Mouse (Mus musculus): ENCODE measurements around the gene Cstb. TPM values are rescaled to one million over a fixed set of nuclear protein-coding genes. Genes with fewer than 3 reads are reported as not detected.
"Not testable (repeated sequence)": the region's sequence is repeated elsewhere in the genome, so short reads cannot be mapped to it uniquely, and the experiment has no call there.

The Cstb gene
- polyA plus RNA-seq, 1 experiment from 2014 or later: 675 TPM

GRCm38 (mm10) chr10:78412319-78413151, 12.9 kb upstream of the Cstb start, which contains the start of gene Rrp1:
Gene Rrp1 (minus strand): TSS chr10:78413043.
- peak; percentile 95 for ATAC-seq (ENCODE audit: low FRiP score, low TSS enrichment)
- WGBS: under 1% methylated on average over 70 of the region's 70 CpGs

GRCm38 (mm10) chr10:78413152-78413520, 12.3 kb upstream of the Cstb start:
- no peaks in the 10 kb centered on the region for H3K27me3 ChIP-seq (ENCODE audit: control insufficient read depth, insufficient read depth, low read length)
- no peaks in the 10 kb centered on the region for H3K9me3 ChIP-seq (ENCODE audit: control insufficient read depth, low read length)
- peaks cover 14% of the 10 kb centered on the region for H3K36me3 ChIP-seq (ENCODE audit: control insufficient read depth, insufficient read depth, low read length)
- no peak for TF ChIP-seq CTCF (IDR thresholded peaks at IDR 0.05; ENCODE audit: low read depth)
- TF ChIP-seq EP300 (optimal IDR thresholded peaks at IDR 0.05): no peak
- peak overlapping the region; percentile 95 for H3K4me3 ChIP-seq (ENCODE audit: low read depth, low read length)
- H3K27ac ChIP-seq (replicated peaks): no peak overlapping the region
- peak overlapping the region; percentile 84 for H3K4me2 ChIP-seq (replicated peaks; ENCODE audit: low read depth)
- peak; percentile 53; the same call in 1 of the 2 replicates for ATAC-seq (ENCODE audit: low FRiP score, low TSS enrichment)
- 35% methylated on average over 7 of the region's 7 CpGs for WGBS
- no peak for DNase-seq (ENCODE audit: low spot score)
- peak overlapping the region; percentile 96; the same call in 1 of the 2 replicates for H3K9ac ChIP-seq (ENCODE audit: low read length)
- peaks cover 2% of the 10 kb centered on the region; the same call in 1 of the 2 replicates for H3K4me1 ChIP-seq (replicated peaks; ENCODE audit: control insufficient read depth, insufficient read depth)

More at GRCm38 (mm10) chr10:78412319-78413151, 12.9 kb upstream of the Cstb start, which contains the start of gene Rrp1:
- Histone ChIP-seq H3K9ac (ENCODE audit: low read length) (peak within 1 kb of the TSS; percentile 96), H3K4me3 (ENCODE audit: low read depth, low read length) (peak within 1 kb of the TSS; percentile 95), H3K36me3 (ENCODE audit: control insufficient read depth, insufficient read depth, low read length) (peaks cover 16% of the 10 kb centered on the region), H3K27ac (replicated peaks) (peak within 1 kb of the TSS; percentile 94), H3K4me2 (replicated peaks; ENCODE audit: low read depth) (peak within 1 kb of the TSS; percentile 84), H3K9me3 (ENCODE audit: control insufficient read depth, low read length) (no peaks in the 10 kb centered on the region), H3K4me1 (replicated peaks; ENCODE audit: control insufficient read depth, insufficient read depth) (peaks cover 2% of the 10 kb centered on the region; the same call in 1 of the 2 replicates), H3K27me3 (ENCODE audit: control insufficient read depth, insufficient read depth, low read length) (no peaks in the 10 kb centered on the region)
- TF ChIP-seq EP300 (optimal IDR thresholded peaks at IDR 0.05) (no peak), CTCF (IDR thresholded peaks at IDR 0.05; ENCODE audit: low read depth) (peak; percentile 100)
- peak; percentile 95 for DNase-seq (ENCODE audit: low spot score)

DNA sequence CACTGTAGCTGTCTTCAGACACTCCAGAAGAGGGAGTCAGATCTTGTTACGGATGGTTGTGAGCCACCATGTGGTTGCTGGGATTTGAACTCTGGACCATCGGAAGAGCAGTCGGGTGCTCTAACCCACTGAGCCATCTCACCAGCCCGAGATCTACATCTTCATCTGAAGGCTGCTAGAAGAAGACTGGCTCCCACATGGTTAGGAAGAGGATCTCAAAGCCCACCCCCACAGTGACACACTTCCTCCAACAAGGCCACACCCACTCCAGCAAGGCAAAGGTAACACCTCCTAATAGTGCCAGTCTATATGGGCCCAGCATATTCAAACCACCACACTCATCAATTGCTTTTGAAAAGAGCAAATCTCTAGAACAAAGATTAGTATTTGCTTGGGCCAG, 10.5 kb upstream of the Cstb start:
- H3K27me3 ChIP-seq (ENCODE audit: control insufficient read depth, insufficient read depth, low read length); H3K27ac ChIP-seq (replicated peaks): not testable (repeated sequence)

DNA sequence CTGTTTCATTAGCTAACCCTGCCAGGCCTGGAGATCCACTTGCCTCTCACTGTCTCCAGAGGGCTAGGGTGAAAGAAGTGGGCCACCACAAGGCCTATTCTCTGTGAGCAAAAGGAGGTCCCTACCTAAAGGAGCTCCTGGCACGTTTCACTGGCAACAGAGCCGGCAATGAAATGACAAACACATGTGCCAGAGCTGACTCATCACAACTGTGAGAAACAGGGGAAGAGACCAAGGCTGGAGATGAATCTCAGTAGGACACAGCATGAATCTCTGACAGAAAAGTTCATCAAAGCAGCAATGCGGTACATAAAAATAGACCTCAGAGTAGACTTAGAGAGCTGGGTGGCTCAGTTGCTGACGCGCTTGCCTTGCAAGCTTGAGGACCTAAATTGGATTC, 7.6 kb upstream of the Cstb start:
- no peak for DNase-seq (ENCODE audit: low spot score)

More for the DNA sequence above, 10.5 kb upstream of the Cstb start:
- H3K9me3 ChIP-seq (ENCODE audit: control insufficient read depth, low read length); H3K9ac ChIP-seq (ENCODE audit: low read length); DNase-seq (ENCODE audit: low spot score); H3K4me3 ChIP-seq (ENCODE audit: low read depth, low read length); H3K4me1 ChIP-seq (replicated peaks; ENCODE audit: control insufficient read depth, insufficient read depth); ATAC-seq (ENCODE audit: low FRiP score, low TSS enrichment); H3K36me3 ChIP-seq (ENCODE audit: control insufficient read depth, insufficient read depth, low read length); H3K4me2 ChIP-seq (replicated peaks; ENCODE audit: low read depth): not testable (repeated sequence)
- WGBS: 77% methylated on average over 3 of the region's 4 CpGs

GRCm38 (mm10) chr10:78418791-78419190, 6.7 kb upstream of the Cstb start:
- Histone ChIP-seq H3K9me3 (ENCODE audit: control insufficient read depth, low read length) (no peaks in the 10 kb centered on the region), H3K27ac (replicated peaks) (no peak overlapping the region), H3K36me3 (ENCODE audit: control insufficient read depth, insufficient read depth, low read length) (no peaks in the 10 kb centered on the region), H3K27me3 (ENCODE audit: control insufficient read depth, insufficient read depth, low read length) (no peaks in the 10 kb centered on the region), H3K4me2 (replicated peaks; ENCODE audit: low read depth) (no peak overlapping the region), H3K4me1 (replicated peaks; ENCODE audit: control insufficient read depth, insufficient read depth) (no peaks in the 10 kb centered on the region), H3K4me3 (ENCODE audit: low read depth, low read length) (no peak overlapping the region), H3K9ac (ENCODE audit: low read length) (no peak overlapping the region)
- WGBS: 74% methylated on average over 2 of the region's 2 CpGs
- ATAC-seq (ENCODE audit: low FRiP score, low TSS enrichment): no peak
- TF ChIP-seq CTCF (IDR thresholded peaks at IDR 0.05; ENCODE audit: low read depth) (no peak), EP300 (optimal IDR thresholded peaks at IDR 0.05) (no peak)
- no peak for DNase-seq (ENCODE audit: low spot score)

More for the DNA sequence above, 7.6 kb upstream of the Cstb start:
- no peaks in the 10 kb centered on the region for H3K36me3 ChIP-seq (ENCODE audit: control insufficient read depth, insufficient read depth, low read length)
- no peak overlapping the region for H3K9ac ChIP-seq (ENCODE audit: low read length)
- H3K4me3 ChIP-seq (ENCODE audit: low read depth, low read length): no peak overlapping the region
- no peak for TF ChIP-seq EP300 (optimal IDR thresholded peaks at IDR 0.05)
- no peak for TF ChIP-seq CTCF (IDR thresholded peaks at IDR 0.05; ENCODE audit: low read depth)
- 0 out of 2 replicates have a peak, but pooled peaks cover 2% of the 10 kb centered on the region for H3K4me1 ChIP-seq (replicated peaks; ENCODE audit: control insufficient read depth, insufficient read depth)
- no peak overlapping the region for H3K4me2 ChIP-seq (replicated peaks; ENCODE audit: low read depth)
- H3K27ac ChIP-seq (replicated peaks): no peak overlapping the region
- H3K27me3 ChIP-seq (ENCODE audit: control insufficient read depth, insufficient read depth, low read length): no peaks in the 10 kb centered on the region
- ATAC-seq (ENCODE audit: low FRiP score, low TSS enrichment): no peak
- no peaks in the 10 kb centered on the region for H3K9me3 ChIP-seq (ENCODE audit: control insufficient read depth, low read length)
- 64% methylated on average over 5 of the region's 5 CpGs for WGBS

GRCm38 (mm10) chr10:78420929-78421328, 4.5 kb upstream of the Cstb start:
- TF ChIP-seq EP300 (optimal IDR thresholded peaks at IDR 0.05) (no peak), CTCF (IDR thresholded peaks at IDR 0.05; ENCODE audit: low read depth) (no peak)
- H3K4me2 ChIP-seq (replicated peaks; ENCODE audit: low read depth): no peak overlapping the region
- H3K9ac ChIP-seq (ENCODE audit: low read length): no peak overlapping the region
- DNase-seq (ENCODE audit: low spot score) (no peak), ATAC-seq (ENCODE audit: low FRiP score, low TSS enrichment) (no peak)
- no peaks in the 10 kb centered on the region for H3K27me3 ChIP-seq (ENCODE audit: control insufficient read depth, insufficient read depth, low read length)
- no peaks in the 10 kb centered on the region for H3K9me3 ChIP-seq (ENCODE audit: control insufficient read depth, low read length)
- H3K27ac ChIP-seq (replicated peaks): no peak overlapping the region
- H3K4me3 ChIP-seq (ENCODE audit: low read depth, low read length): no peak overlapping the region
- no peaks in the 10 kb centered on the region for H3K4me1 ChIP-seq (replicated peaks; ENCODE audit: control insufficient read depth, insufficient read depth)
- WGBS: 79% methylated on average over 2 of the region's 2 CpGs
- H3K36me3 ChIP-seq (ENCODE audit: control insufficient read depth, insufficient read depth, low read length): no peaks in the 10 kb centered on the region

Measured in stomach, postnatal 0 days (tissue).